Mouse (Mus musculus) olfactory bulb, adult 2 months (tissue): ENCODE data around the gene Tmem164.

Experiments
- CTCF ChIP-seq: fragments of 200-500 bp; IDR thresholded peaks from 2 replicates; pipeline ENCODE4 v1.5.1; 2012; ENCODE audit warnings: low read depth, mild to moderate bottlenecking, low read length, moderate library complexity; ENCODE audit not compliant: insufficient read depth
- POLR2A ChIP-seq: fragments of 200-500 bp; IDR thresholded peaks from 2 replicates; pipeline ENCODE4 v1.6.1; 2012; ENCODE audit warnings: mild to moderate bottlenecking, low read depth, low read length, moderate library complexity; ENCODE audit not compliant: insufficient read depth

DNA sequence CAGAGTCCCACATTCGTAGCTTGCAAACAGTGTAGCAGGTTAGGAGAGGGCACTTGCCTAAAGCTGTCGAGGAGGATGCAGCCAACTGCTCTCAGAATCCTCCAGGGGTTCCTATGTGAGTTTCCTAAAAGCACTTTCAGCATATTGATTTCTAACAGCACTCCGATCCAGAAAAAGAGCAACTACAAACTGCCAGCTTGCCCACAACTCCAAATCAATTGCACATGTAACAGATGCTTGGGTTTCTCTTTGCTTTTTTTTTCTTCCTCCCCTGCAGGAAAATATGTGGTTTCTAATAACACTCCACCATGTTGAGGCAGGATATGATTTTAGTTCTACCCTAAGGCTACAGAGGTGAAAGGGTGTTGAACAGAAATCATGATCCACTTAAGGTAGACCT lies 11.1 kb upstream of the Tmem164 start:
- no peak for TF ChIP-seq CTCF
- no peak for TF ChIP-seq POLR2A
